Mouse (Mus musculus): ENCODE data around the gene Cped1. TPM values are rescaled to one million over a fixed set of nuclear protein-coding genes. Genes with fewer than 3 reads are reported as not detected.

Cped1 gene
- polyA plus RNA-seq, 1 experiment from 2014 or later: 4.8 TPM

DNA sequence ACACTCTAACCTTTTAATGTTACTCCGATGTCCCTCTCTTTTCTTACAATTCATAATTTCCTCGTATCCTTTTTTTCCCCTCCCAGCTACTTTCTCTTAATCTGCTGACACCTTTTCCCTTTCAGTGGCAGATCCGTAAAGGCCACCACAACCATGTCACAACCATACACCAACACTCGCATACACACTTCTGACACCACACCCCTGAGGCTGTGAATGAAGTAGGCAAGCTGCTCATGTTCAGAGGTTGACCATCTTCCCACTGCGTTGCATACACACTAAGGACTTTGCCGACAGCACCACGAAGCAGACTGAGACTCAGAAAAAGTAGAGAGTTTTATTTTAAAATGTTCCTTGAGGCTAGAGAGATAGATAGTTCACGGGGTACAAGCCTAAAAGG lies 235.4 kb downstream of the Cped1 start:
- Histone ChIP-seq H3K4me2 (ENCODE audit: low read depth, low read length) (no peak overlapping the region), H3K4me1 (ENCODE audit: control insufficient read depth, insufficient read depth, low read length) (peaks cover 8% of the 10 kb centered on the region), H3K4me3 (ENCODE audit: low read length) (no peak overlapping the region), H3K27ac (ENCODE audit: low read length) (no peak overlapping the region), H3K9me3 (replicated peaks; ENCODE audit: control insufficient read depth, low read length) (no peaks in the 10 kb centered on the region), H3K27me3 (ENCODE audit: control insufficient read depth, insufficient read depth, low read length) (no peaks in the 10 kb centered on the region), H3K36me3 (ENCODE audit: control insufficient read depth, insufficient read depth) (no peaks in the 10 kb centered on the region), H3K9ac (ENCODE audit: low read length) (no peak overlapping the region)
- whole genome bisulfite sequencing: 72% methylated on average over 8 of the region's 8 CpGs
- ATAC-seq (replicated peaks; ENCODE audit: extremely low read depth, insufficient read depth, low FRiP score): no peak

DNA sequence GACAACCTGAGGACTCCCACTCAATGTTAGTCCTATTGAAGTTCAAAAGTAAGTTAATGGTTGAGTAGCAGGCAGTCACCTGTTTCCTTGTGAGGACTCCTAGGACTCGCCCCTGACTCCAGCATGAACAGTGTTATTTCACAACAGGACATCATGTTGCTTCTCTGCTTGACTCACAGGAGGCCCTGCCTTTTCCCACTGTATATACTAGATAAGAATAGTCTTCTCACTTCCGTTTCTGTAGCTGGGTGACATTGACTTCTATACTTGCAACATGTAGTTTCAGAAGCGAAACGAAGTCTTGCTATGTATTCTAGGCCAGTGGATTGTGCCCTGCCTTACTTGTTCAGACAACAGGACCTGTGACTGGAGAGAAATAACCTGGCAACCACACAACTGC lies 236.4 kb downstream of the Cped1 start:
- ATAC-seq (replicated peaks; ENCODE audit: extremely low read depth, insufficient read depth, low FRiP score): no peak
- H3K9ac ChIP-seq (ENCODE audit: low read length): no peak overlapping the region
- no peak overlapping the region for H3K4me3 ChIP-seq (ENCODE audit: low read length)
- no peaks in the 10 kb centered on the region for H3K9me3 ChIP-seq (replicated peaks; ENCODE audit: control insufficient read depth, low read length)
- no peaks in the 10 kb centered on the region for H3K27me3 ChIP-seq (ENCODE audit: control insufficient read depth, insufficient read depth, low read length)
- H3K4me2 ChIP-seq (ENCODE audit: low read depth, low read length): no peak overlapping the region
- 67% methylated on average over 4 of the region's 4 CpGs for WGBS
- peaks cover 8% of the 10 kb centered on the region for H3K4me1 ChIP-seq (ENCODE audit: control insufficient read depth, insufficient read depth, low read length)
- no peaks in the 10 kb centered on the region for H3K36me3 ChIP-seq (ENCODE audit: control insufficient read depth, insufficient read depth)
- no peak overlapping the region for H3K27ac ChIP-seq (ENCODE audit: low read length)

DNA sequence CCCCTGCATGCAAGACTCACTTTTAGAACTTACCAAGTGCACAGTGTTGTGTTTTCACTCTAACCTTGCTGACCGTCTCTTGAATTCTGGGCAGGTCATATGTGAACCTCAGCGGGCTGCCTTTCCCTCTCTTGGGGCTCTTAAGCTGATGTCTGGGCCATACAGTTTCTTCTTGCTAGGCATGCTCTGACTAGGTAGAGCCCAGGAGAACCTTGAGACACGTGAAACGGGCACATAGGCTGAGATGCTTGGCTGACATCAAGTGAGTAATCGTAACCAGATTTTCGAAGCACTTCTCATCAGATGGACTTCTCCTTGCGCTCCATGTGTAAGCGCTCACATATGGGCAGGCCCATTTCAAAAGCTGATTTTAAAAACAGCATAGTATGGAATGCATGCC lies 237.2 kb downstream of the Cped1 start:
- no peak overlapping the region for H3K4me2 ChIP-seq (ENCODE audit: low read depth, low read length)
- 89% methylated on average over 8 of the region's 8 CpGs for WGBS
- ATAC-seq (replicated peaks; ENCODE audit: extremely low read depth, insufficient read depth, low FRiP score): no peak
- no peak overlapping the region for H3K9ac ChIP-seq (ENCODE audit: low read length)
- H3K36me3 ChIP-seq (ENCODE audit: control insufficient read depth, insufficient read depth): no peaks in the 10 kb centered on the region
- no peak overlapping the region for H3K27ac ChIP-seq (ENCODE audit: low read length)
- H3K27me3 ChIP-seq (ENCODE audit: control insufficient read depth, insufficient read depth, low read length): no peaks in the 10 kb centered on the region
- H3K4me3 ChIP-seq (ENCODE audit: low read length): no peak overlapping the region
- H3K9me3 ChIP-seq (replicated peaks; ENCODE audit: control insufficient read depth, low read length): no peaks in the 10 kb centered on the region
- H3K4me1 ChIP-seq (ENCODE audit: control insufficient read depth, insufficient read depth, low read length): peaks cover 8% of the 10 kb centered on the region

DNA sequence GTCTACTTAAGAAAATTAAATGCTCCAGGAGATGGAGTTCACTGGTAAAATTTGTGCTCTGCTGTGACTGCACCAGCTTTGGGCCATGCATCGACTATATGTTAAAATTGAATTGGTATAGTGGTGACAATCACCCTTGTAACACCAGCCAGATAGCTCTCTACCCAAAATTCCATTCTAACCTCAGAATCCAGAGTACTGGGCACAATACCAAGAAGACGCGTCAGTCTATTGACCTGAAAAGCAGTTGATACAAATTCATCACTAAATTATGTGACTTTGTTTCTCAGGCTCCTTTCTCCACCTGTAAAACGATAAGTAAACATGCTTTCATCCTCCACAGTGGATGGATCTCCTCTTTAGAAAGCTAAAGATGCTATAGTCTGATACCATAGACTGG lies 238.6 kb downstream of the Cped1 start:
- WGBS: 91% methylated on average over 4 of the region's 4 CpGs

DNA sequence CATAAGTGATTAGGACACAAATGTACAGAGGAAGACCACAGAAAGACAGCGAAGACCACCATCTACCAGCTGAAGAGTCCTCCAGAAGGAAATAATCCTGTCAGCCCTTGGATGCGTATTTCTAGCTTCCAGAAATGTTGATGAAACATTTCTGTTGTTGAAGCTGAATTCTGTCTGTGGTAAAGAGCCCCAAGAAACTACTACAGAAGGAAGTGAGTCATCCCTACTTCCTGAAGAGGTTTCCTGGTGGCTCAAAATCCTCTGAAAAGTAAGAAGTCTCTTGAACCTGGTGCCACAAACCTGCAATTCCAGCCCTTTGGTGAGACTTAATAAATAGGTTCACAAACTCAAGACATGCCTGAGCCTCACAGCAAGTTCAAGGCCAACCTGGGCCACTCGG lies 245.5 kb downstream of the Cped1 start:
- Histone ChIP-seq H3K9me3 (replicated peaks; ENCODE audit: control insufficient read depth, low read length) (no peaks in the 10 kb centered on the region), H3K36me3 (ENCODE audit: control insufficient read depth, insufficient read depth) (no peaks in the 10 kb centered on the region), H3K4me2 (ENCODE audit: low read depth, low read length) (no peak overlapping the region), H3K27me3 (ENCODE audit: control insufficient read depth, insufficient read depth, low read length) (no peaks in the 10 kb centered on the region), H3K4me3 (ENCODE audit: low read length) (no peak overlapping the region), H3K9ac (ENCODE audit: low read length) (no peak overlapping the region), H3K4me1 (ENCODE audit: control insufficient read depth, insufficient read depth, low read length) (no peaks in the 10 kb centered on the region), H3K27ac (ENCODE audit: low read length) (no peak overlapping the region)
- 83% methylated on average over 3 of the region's 3 CpGs for WGBS
- ATAC-seq (replicated peaks; ENCODE audit: extremely low read depth, insufficient read depth, low FRiP score): no peak

More for the DNA sequence above, 238.6 kb downstream of the Cped1 start:
- H3K36me3 ChIP-seq (ENCODE audit: control insufficient read depth, insufficient read depth): no peaks in the 10 kb centered on the region
- no peaks in the 10 kb centered on the region for H3K27me3 ChIP-seq (ENCODE audit: control insufficient read depth, insufficient read depth, low read length)
- no peak overlapping the region for H3K4me3 ChIP-seq (ENCODE audit: low read length)
- no peaks in the 10 kb centered on the region for H3K9me3 ChIP-seq (replicated peaks; ENCODE audit: control insufficient read depth, low read length)
- ATAC-seq (replicated peaks; ENCODE audit: extremely low read depth, insufficient read depth, low FRiP score): no peak
- peaks cover 8% of the 10 kb centered on the region for H3K4me1 ChIP-seq (ENCODE audit: control insufficient read depth, insufficient read depth, low read length)
- no peak overlapping the region for H3K9ac ChIP-seq (ENCODE audit: low read length)
- no peak overlapping the region for H3K27ac ChIP-seq (ENCODE audit: low read length)
- H3K4me2 ChIP-seq (ENCODE audit: low read depth, low read length): no peak overlapping the region

DNA sequence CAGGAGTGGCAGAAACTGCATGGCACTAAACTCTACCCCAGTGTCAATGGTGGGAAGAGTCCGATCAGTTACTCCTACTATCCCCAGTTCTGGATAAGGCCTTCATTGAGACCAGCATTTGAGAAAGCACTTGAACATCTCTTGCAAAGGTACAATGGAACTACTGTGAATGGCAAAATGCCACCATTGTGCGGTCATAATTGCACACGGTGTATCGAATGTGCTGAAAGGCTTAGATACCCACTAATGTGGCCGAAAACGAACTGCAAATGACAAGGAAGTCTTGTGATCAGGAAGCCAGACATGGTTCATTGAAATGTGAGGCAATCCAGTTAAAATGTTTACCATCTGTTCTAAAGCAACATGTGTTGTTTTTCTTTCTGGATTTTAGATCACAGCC lies 247.8 kb downstream of the Cped1 start:
- Histone ChIP-seq H3K9me3 (replicated peaks; ENCODE audit: control insufficient read depth, low read length) (no peaks in the 10 kb centered on the region), H3K4me3 (ENCODE audit: low read length) (no peak overlapping the region), H3K36me3 (ENCODE audit: control insufficient read depth, insufficient read depth) (no peaks in the 10 kb centered on the region), H3K4me2 (ENCODE audit: low read depth, low read length) (no peak overlapping the region), H3K27me3 (ENCODE audit: control insufficient read depth, insufficient read depth, low read length) (no peaks in the 10 kb centered on the region), H3K27ac (ENCODE audit: low read length) (no peak overlapping the region), H3K9ac (ENCODE audit: low read length) (no peak overlapping the region), H3K4me1 (ENCODE audit: control insufficient read depth, insufficient read depth, low read length) (no peaks in the 10 kb centered on the region)
- 78% methylated on average over 6 of the region's 6 CpGs for WGBS
- no peak for ATAC-seq (replicated peaks; ENCODE audit: extremely low read depth, insufficient read depth, low FRiP score)

DNA sequence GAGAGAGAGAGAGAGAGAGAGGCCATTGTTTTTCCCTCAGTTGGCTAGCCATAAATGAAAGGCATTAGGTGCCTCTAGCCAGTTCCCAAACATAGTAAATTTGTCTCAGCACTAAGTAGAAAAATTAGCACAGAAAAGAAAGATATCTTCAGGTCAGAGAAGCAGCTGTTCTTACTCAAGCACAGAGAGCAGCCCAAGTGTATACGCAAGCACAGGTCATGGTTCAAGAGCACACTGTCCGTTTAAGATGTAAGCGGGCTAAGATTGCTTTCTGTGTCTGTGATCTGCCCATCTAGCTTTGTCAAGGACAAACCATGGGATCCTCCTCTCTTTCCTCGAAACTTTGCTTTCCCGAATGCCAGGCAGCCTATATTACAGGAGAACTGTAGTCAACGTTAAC lies 249.4 kb downstream of the Cped1 start:
- Histone ChIP-seq H3K4me2 (ENCODE audit: low read depth, low read length) (no peak overlapping the region), H3K9ac (ENCODE audit: low read length) (no peak overlapping the region), H3K27ac (ENCODE audit: low read length) (no peak overlapping the region), H3K27me3 (ENCODE audit: control insufficient read depth, insufficient read depth, low read length) (no peaks in the 10 kb centered on the region), H3K36me3 (ENCODE audit: control insufficient read depth, insufficient read depth) (no peaks in the 10 kb centered on the region), H3K4me3 (ENCODE audit: low read length) (no peak overlapping the region), H3K4me1 (ENCODE audit: control insufficient read depth, insufficient read depth, low read length) (no peaks in the 10 kb centered on the region), H3K9me3 (replicated peaks; ENCODE audit: control insufficient read depth, low read length) (no peaks in the 10 kb centered on the region)
- ATAC-seq (replicated peaks; ENCODE audit: extremely low read depth, insufficient read depth, low FRiP score): no peak
- 75% methylated on average over 6 of the region's 6 CpGs for WGBS

DNA sequence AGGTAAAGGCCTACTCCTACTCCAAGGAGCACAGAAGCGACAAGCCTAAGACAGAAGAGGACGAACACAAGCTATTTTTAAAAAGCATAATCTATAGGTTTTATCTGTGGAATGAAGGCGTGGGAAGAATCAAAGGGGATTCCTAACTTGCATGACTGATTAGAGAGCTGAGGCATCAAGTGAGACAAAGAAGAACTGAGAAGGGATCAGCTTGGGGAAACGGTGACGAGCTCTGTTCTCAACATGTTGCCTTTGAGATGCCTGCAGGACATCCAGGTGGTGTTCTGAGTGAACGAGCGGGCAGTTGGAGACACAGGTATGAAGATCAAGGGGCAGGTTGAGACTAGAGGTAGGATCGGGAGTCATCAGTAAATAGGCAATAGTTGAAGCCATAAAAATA lies 257.6 kb downstream of the Cped1 start:
- no peak overlapping the region for H3K4me3 ChIP-seq (ENCODE audit: low read length)
- H3K4me2 ChIP-seq (ENCODE audit: low read depth, low read length): no peak overlapping the region
- no peaks in the 10 kb centered on the region for H3K9me3 ChIP-seq (replicated peaks; ENCODE audit: control insufficient read depth, low read length)
- H3K27ac ChIP-seq (ENCODE audit: low read length): no peak overlapping the region
- H3K9ac ChIP-seq (ENCODE audit: low read length): no peak overlapping the region
- no peak for ATAC-seq (replicated peaks; ENCODE audit: extremely low read depth, insufficient read depth, low FRiP score)
- peaks cover 7% of the 10 kb centered on the region; the same call in 1 of the 2 replicates for H3K4me1 ChIP-seq (ENCODE audit: control insufficient read depth, insufficient read depth, low read length)
- WGBS: 57% methylated on average over 8 of the region's 8 CpGs
- no peaks in the 10 kb centered on the region for H3K27me3 ChIP-seq (ENCODE audit: control insufficient read depth, insufficient read depth, low read length)
- H3K36me3 ChIP-seq (ENCODE audit: control insufficient read depth, insufficient read depth): no peaks in the 10 kb centered on the region

DNA sequence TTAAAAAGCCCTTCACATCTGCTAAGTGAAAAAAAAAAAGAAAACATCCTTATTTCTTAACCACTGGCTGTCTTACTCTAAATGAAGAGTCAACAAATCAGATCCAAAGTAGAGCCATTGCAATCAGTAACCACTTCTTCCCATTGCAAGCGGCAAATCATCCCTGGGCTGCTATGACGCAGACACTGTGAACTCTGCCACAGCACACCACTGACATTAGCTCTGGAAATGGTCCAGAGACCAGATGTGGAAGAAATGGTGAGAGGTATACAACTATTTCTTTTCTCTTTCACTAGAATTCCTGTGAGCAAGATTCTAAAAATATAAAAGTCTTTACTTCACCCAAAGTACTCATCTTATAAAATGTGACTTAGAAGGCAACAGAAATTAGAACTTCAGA lies 261.0 kb downstream of the Cped1 start:
- no peaks in the 10 kb centered on the region for H3K27me3 ChIP-seq (ENCODE audit: control insufficient read depth, insufficient read depth, low read length)
- H3K4me3 ChIP-seq (ENCODE audit: low read length): no peak overlapping the region
- WGBS: 89% methylated on average over 2 of the region's 2 CpGs
- no peaks in the 10 kb centered on the region for H3K9me3 ChIP-seq (replicated peaks; ENCODE audit: control insufficient read depth, low read length)
- H3K4me1 ChIP-seq (ENCODE audit: control insufficient read depth, insufficient read depth, low read length): peaks cover 7% of the 10 kb centered on the region; the same call in 1 of the 2 replicates
- H3K27ac ChIP-seq (ENCODE audit: low read length): no peak overlapping the region
- no peaks in the 10 kb centered on the region for H3K36me3 ChIP-seq (ENCODE audit: control insufficient read depth, insufficient read depth)
- H3K4me2 ChIP-seq (ENCODE audit: low read depth, low read length): no peak overlapping the region
- ATAC-seq (replicated peaks; ENCODE audit: extremely low read depth, insufficient read depth, low FRiP score): no peak
- no peak overlapping the region for H3K9ac ChIP-seq (ENCODE audit: low read length)

DNA sequence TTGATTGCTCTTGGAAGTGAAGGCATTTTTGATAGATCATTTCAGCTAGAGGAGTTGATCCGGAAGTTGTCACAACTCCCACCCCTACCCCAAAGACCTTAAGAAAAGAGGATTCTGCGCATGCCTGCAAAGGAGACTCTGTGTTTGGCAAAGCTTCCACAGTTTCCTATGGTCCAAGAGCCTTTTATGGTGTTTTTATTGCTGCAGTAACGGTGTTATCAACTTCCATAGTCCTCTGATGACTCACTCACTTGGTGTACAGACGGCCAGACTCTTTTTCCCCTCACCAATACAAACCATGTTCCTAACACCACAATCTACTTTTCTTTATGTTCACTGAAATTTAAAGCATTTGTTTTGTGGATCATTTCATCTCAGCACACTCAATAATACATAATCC lies 273.1 kb downstream of the Cped1 start:
- H3K9ac ChIP-seq (ENCODE audit: low read length): no peak overlapping the region
- WGBS: 49% methylated on average over 4 of the region's 4 CpGs
- no peak overlapping the region for H3K27ac ChIP-seq (ENCODE audit: low read length)
- no peaks in the 10 kb centered on the region for H3K36me3 ChIP-seq (ENCODE audit: control insufficient read depth, insufficient read depth)
- H3K4me3 ChIP-seq (ENCODE audit: low read length): no peak overlapping the region
- no peak for ATAC-seq (replicated peaks; ENCODE audit: extremely low read depth, insufficient read depth, low FRiP score)
- H3K4me1 ChIP-seq (ENCODE audit: control insufficient read depth, insufficient read depth, low read length): peaks cover 2% of the 10 kb centered on the region; the same call in 1 of the 2 replicates
- no peak overlapping the region for H3K4me2 ChIP-seq (ENCODE audit: low read depth, low read length)
- no peaks in the 10 kb centered on the region for H3K27me3 ChIP-seq (ENCODE audit: control insufficient read depth, insufficient read depth, low read length)
- no peaks in the 10 kb centered on the region for H3K9me3 ChIP-seq (replicated peaks; ENCODE audit: control insufficient read depth, low read length)

Measured in heart, embryonic 16.5 days (tissue).